ENCODE assay signal across 11 mouse cellular contexts in genomic region chr4:107223225-107224204, GRCm38 (mm10). TPM values are rescaled to one million over a fixed set of nuclear protein-coding genes. Genes with fewer than 3 reads are reported as not detected.
DNase-seq lines count a peak whose midpoint lies in the region; ATAC-seq and TF ChIP-seq lines count a peak whose summit lies in the region.
"Had no signal": no experiment of that assay in that cellular context is flagged by ENCODE, and none has a peak within 500 bp of the region (broad histone marks: within the 10 kb centered on the region; RNA-seq: fewer than 3 reads in every experiment).

No protein-coding gene starts in this region.

- H3K4me1 ChIP-seq in hindbrain, embryonic 15.5 days (replicated peaks) = no peaks in the 10 kb centered on the region
- no peaks in the 10 kb centered on the region for H3K4me1 ChIP-seq in hindbrain, embryonic 14.5 days (replicated peaks; ENCODE audit: control insufficient read depth, insufficient read depth, low read length)
- H3K4me1 ChIP-seq in cerebellum, adult 2 months (ENCODE audit: control insufficient read depth, insufficient read depth, low read length) = peaks cover 9% of the 10 kb centered on the region; the same call in 1 of the 2 replicates
- no peaks in the 10 kb centered on the region for H3K4me1 ChIP-seq in heart, embryonic 11.5 days (ENCODE audit: control insufficient read depth, insufficient read depth, low read length)
- H3K4me1 ChIP-seq in liver, embryonic 16.5 days (ENCODE audit: control insufficient read depth, low read depth, low read length) = peaks cover 17% of the 10 kb centered on the region
- H3K4me1 ChIP-seq: heart, embryonic 13.5 days had no signal

- no peak overlapping the region for H3K4me3 ChIP-seq in hindbrain, embryonic 15.5 days
- H3K4me3 ChIP-seq in hindbrain, embryonic 14.5 days (replicated peaks; ENCODE audit: low read length) = no peak overlapping the region
- no peak overlapping the region for H3K4me3 ChIP-seq in cerebellum, adult 2 months (replicated peaks; ENCODE audit: insufficient read depth, low read depth, low read length)
- no peak overlapping the region for H3K4me3 ChIP-seq in heart, embryonic 11.5 days (ENCODE audit: low read depth, low read length)
- no peak overlapping the region for H3K4me3 ChIP-seq in liver, embryonic 16.5 days (ENCODE audit: low read depth, low read length)
- H3K4me3 ChIP-seq: heart, embryonic 13.5 days had no signal

- 84% methylated on average over 11 of the region's 11 CpGs for WGBS in hindbrain, embryonic 15.5 days
- 82% methylated on average over 11 of the region's 11 CpGs for WGBS in hindbrain, embryonic 14.5 days
- WGBS in cerebellum, adult 2 months = 43% methylated on average over 11 of the region's 11 CpGs
- 73% methylated on average over 11 of the region's 11 CpGs for WGBS in heart, embryonic 11.5 days (ENCODE audit: insufficient replicate concordance)
- 60% methylated on average over 11 of the region's 11 CpGs for WGBS in liver, embryonic 16.5 days (ENCODE audit: insufficient replicate concordance)

- no peak overlapping the region for H3K4me2 ChIP-seq in hindbrain, embryonic 15.5 days
- no peak overlapping the region for H3K4me2 ChIP-seq in hindbrain, embryonic 14.5 days (replicated peaks)
- H3K4me2 ChIP-seq in heart, embryonic 11.5 days = no peak overlapping the region
- no peak overlapping the region for H3K4me2 ChIP-seq in liver, embryonic 16.5 days (ENCODE audit: low read depth, low read length)
- H3K4me2 ChIP-seq: heart, embryonic 13.5 days had no signal

- TF ChIP-seq CTCF in cerebellum, adult 2 months (IDR thresholded peaks at IDR 0.05; ENCODE audit: borderline replicate concordance, insufficient read depth, low read depth, low read length) = no peak

- H3K9me3 ChIP-seq in hindbrain, embryonic 15.5 days = no peaks in the 10 kb centered on the region
- no peaks in the 10 kb centered on the region for H3K9me3 ChIP-seq in hindbrain, embryonic 14.5 days (ENCODE audit: control insufficient read depth, low read length)
- H3K9me3 ChIP-seq in heart, embryonic 11.5 days (replicated peaks; ENCODE audit: control insufficient read depth, low read length) = no peaks in the 10 kb centered on the region
- no peaks in the 10 kb centered on the region for H3K9me3 ChIP-seq in liver, embryonic 16.5 days (replicated peaks; ENCODE audit: control insufficient read depth, low read length)
- H3K9me3 ChIP-seq: heart, embryonic 13.5 days had no signal

- no peak overlapping the region for H3K27ac ChIP-seq in hindbrain, embryonic 15.5 days (replicated peaks)
- H3K27ac ChIP-seq in hindbrain, embryonic 14.5 days = no peak overlapping the region
- no peak overlapping the region for H3K27ac ChIP-seq in cerebellum, adult 2 months (ENCODE audit: insufficient read depth, low read length)
- no peak overlapping the region for H3K27ac ChIP-seq in heart, embryonic 11.5 days (ENCODE audit: low read depth, low read length)
- H3K27ac ChIP-seq in liver, embryonic 16.5 days (ENCODE audit: low read length) = no peak overlapping the region
- H3K27ac ChIP-seq: heart, embryonic 13.5 days had no signal

- H3K36me3 ChIP-seq in hindbrain, embryonic 15.5 days = no peaks in the 10 kb centered on the region
- no peaks in the 10 kb centered on the region for H3K36me3 ChIP-seq in hindbrain, embryonic 14.5 days (replicated peaks; ENCODE audit: control insufficient read depth, insufficient read depth)
- no peaks in the 10 kb centered on the region for H3K36me3 ChIP-seq in heart, embryonic 11.5 days (ENCODE audit: control insufficient read depth, insufficient read depth, low read length)
- no peaks in the 10 kb centered on the region for H3K36me3 ChIP-seq in liver, embryonic 16.5 days (ENCODE audit: control insufficient read depth, insufficient read depth)
- H3K36me3 ChIP-seq: heart, embryonic 13.5 days had no signal

- no peak for TF ChIP-seq POLR2A in cerebellum, adult 2 months (IDR thresholded peaks at IDR 0.05; ENCODE audit: borderline replicate concordance, insufficient read depth, low read length)

- peak; percentile 56; the same call in 1 of the 2 replicates for ATAC-seq in hindbrain, embryonic 15.5 days (ENCODE audit: low FRiP score, low read depth)
- no peak; the same call in 1 of the 2 replicates for ATAC-seq in hindbrain, embryonic 14.5 days (ENCODE audit: low FRiP score)
- ATAC-seq in heart, embryonic 11.5 days (replicated peaks; ENCODE audit: insufficient number of reproducible peaks, low FRiP score, low TSS enrichment) = 0 out of 2 replicates have a peak, but pooled peaks have one; percentile 31
- peak; percentile 71 for ATAC-seq in liver, embryonic 16.5 days (ENCODE audit: low read depth)
- ATAC-seq: Patski had no signal

- H3K27me3 ChIP-seq in hindbrain, embryonic 15.5 days = no peaks in the 10 kb centered on the region
- H3K27me3 ChIP-seq in hindbrain, embryonic 14.5 days (ENCODE audit: control insufficient read depth, insufficient read depth, low read length) = no peaks in the 10 kb centered on the region
- H3K27me3 ChIP-seq in cerebellum, adult 2 months (ENCODE audit: control insufficient read depth, insufficient read depth, low read length) = no peaks in the 10 kb centered on the region
- no peaks in the 10 kb centered on the region; the same call in 1 of the 2 replicates for H3K27me3 ChIP-seq in heart, embryonic 11.5 days (ENCODE audit: control insufficient read depth, insufficient read depth, low read length)
- no peaks in the 10 kb centered on the region for H3K27me3 ChIP-seq in liver, embryonic 16.5 days (ENCODE audit: control insufficient read depth, insufficient read depth, low read depth, low read length)
- H3K27me3 ChIP-seq: Patski had no signal

- DNase-seq in hindbrain, embryonic 14.5 days (ENCODE audit: low spot score) = no peak
- peak; percentile 62 for DNase-seq in CD4-positive helper T cell, adult 2 months (ENCODE audit: low read depth, low spot score)
- DNase-seq in cerebellum, adult 2 months = peak; percentile 31 to 57
- no peak for DNase-seq in frontal cortex, postnatal 25 days (ENCODE audit: low spot score in 2 of 2)
- DNase-seq in neural tube, embryonic 10.5 days (ENCODE audit: extremely low spot score, low spot score) = no peak

- no peak overlapping the region for H3K9ac ChIP-seq in hindbrain, embryonic 15.5 days
- no peak overlapping the region for H3K9ac ChIP-seq in hindbrain, embryonic 14.5 days
- no peak overlapping the region for H3K9ac ChIP-seq in heart, embryonic 11.5 days (ENCODE audit: low read depth, low read length)
- no peak overlapping the region for H3K9ac ChIP-seq in liver, embryonic 16.5 days (ENCODE audit: low read depth, low read length)
- H3K9ac ChIP-seq: heart, embryonic 13.5 days had no signal

RNA-seq across cellular contexts. Expression of gene Ldlrad1, which starts 14.5 kb away (rescaled TPM):
- not detected in 2 replicates for polyA plus RNA-seq in hindbrain, embryonic 15.5 days (2015; fragmentation: Nextera tagmentation; extraction: Ambion mirVana)
- polyA plus RNA-seq in hindbrain, embryonic 14.5 days (2014; fragmentation: Nextera tagmentation; extraction: Ambion mirVana) = not detected in 2 replicates
- not detected in 2 replicates for polyA plus RNA-seq in cerebellum, adult 2 months (2012; rRNA removed)
- polyA plus RNA-seq in heart, embryonic 11.5 days (2014; fragmentation: Nextera tagmentation; extraction: Ambion mirVana) = not detected in 2 replicates
- polyA plus RNA-seq in liver, embryonic 16.5 days (2015; fragmentation: Nextera tagmentation; extraction: Ambion mirVana) = not detected in 2 replicates
- polyA plus RNA-seq: heart, embryonic 13.5 days; neural tube, embryonic 11.5 days; Patski had no signal

RNA-seq across cellular contexts. Expression of gene Lrrc42, which starts 29.8 kb away (rescaled TPM):
- 48.6 and 55.5 TPM in 2 replicates for polyA plus RNA-seq in hindbrain, embryonic 15.5 days (2015; fragmentation: Nextera tagmentation; extraction: Ambion mirVana)
- polyA plus RNA-seq in hindbrain, embryonic 14.5 days (2014; fragmentation: Nextera tagmentation; extraction: Ambion mirVana) = 54.1 and 57.1 TPM in 2 replicates
- polyA plus RNA-seq in cerebellum, adult 2 months (2012; rRNA removed) = 23.4 and 24.1 TPM in 2 replicates
- 70.4 and 79.3 TPM in 2 replicates for polyA plus RNA-seq in heart, embryonic 11.5 days (2014; fragmentation: Nextera tagmentation; extraction: Ambion mirVana)
- polyA plus RNA-seq in liver, embryonic 16.5 days (2015; fragmentation: Nextera tagmentation; extraction: Ambion mirVana) = 13.6 and 14.4 TPM in 2 replicates

RNA-seq across cellular contexts. Expression of gene Hspb11, which starts 29.9 kb away (rescaled TPM):
- polyA plus RNA-seq in hindbrain, embryonic 15.5 days (2015; fragmentation: Nextera tagmentation; extraction: Ambion mirVana) = 34.8 and 37.3 TPM in 2 replicates
- polyA plus RNA-seq in hindbrain, embryonic 14.5 days (2014; fragmentation: Nextera tagmentation; extraction: Ambion mirVana) = 37.3 and 46.1 TPM in 2 replicates
- polyA plus RNA-seq in cerebellum, adult 2 months (2012; rRNA removed) = 22.5 and 23.5 TPM in 2 replicates
- polyA plus RNA-seq in heart, embryonic 11.5 days (2014; fragmentation: Nextera tagmentation; extraction: Ambion mirVana) = 35.1 and 38.7 TPM in 2 replicates
- polyA plus RNA-seq in liver, embryonic 16.5 days (2015; fragmentation: Nextera tagmentation; extraction: Ambion mirVana) = 6.4 and 8.1 TPM in 2 replicates

RNA-seq across cellular contexts. Expression of gene Tceanc2, which starts 44.6 kb away (rescaled TPM):
- polyA plus RNA-seq in hindbrain, embryonic 15.5 days (2015; fragmentation: Nextera tagmentation; extraction: Ambion mirVana) = 16.6 and 37.6 TPM in 2 replicates
- polyA plus RNA-seq in hindbrain, embryonic 14.5 days (2014; fragmentation: Nextera tagmentation; extraction: Ambion mirVana) = 22.7 and 22.9 TPM in 2 replicates
- polyA plus RNA-seq in cerebellum, adult 2 months (2012; rRNA removed) = 9.9 and 10.0 TPM in 2 replicates
- 19.0 and 19.6 TPM in 2 replicates for polyA plus RNA-seq in heart, embryonic 11.5 days (2014; fragmentation: Nextera tagmentation; extraction: Ambion mirVana)
- polyA plus RNA-seq in liver, embryonic 16.5 days (2015; fragmentation: Nextera tagmentation; extraction: Ambion mirVana) = 11.7 and 19.8 TPM in 2 replicates

RNA-seq across cellular contexts. Expression of gene Tmem59, which starts 45.3 kb away (rescaled TPM):
- 355 and 390 TPM in 2 replicates for polyA plus RNA-seq in hindbrain, embryonic 15.5 days (2015; fragmentation: Nextera tagmentation; extraction: Ambion mirVana)
- 391 and 398 TPM in 2 replicates for polyA plus RNA-seq in hindbrain, embryonic 14.5 days (2014; fragmentation: Nextera tagmentation; extraction: Ambion mirVana)
- polyA plus RNA-seq in cerebellum, adult 2 months (2012; rRNA removed) = 258 and 285 TPM in 2 replicates
- polyA plus RNA-seq in heart, embryonic 11.5 days (2014; fragmentation: Nextera tagmentation; extraction: Ambion mirVana) = 302 and 326 TPM in 2 replicates
- polyA plus RNA-seq in liver, embryonic 16.5 days (2015; fragmentation: Nextera tagmentation; extraction: Ambion mirVana) = 196 and 197 TPM in 2 replicates

Comparison
In these comparisons a context has a peak if more than half of its experiments do, and no peak if none do; other contexts are left out.
1. DNase-seq: peak in CD4-positive helper T cell, adult 2 months (single experiment) and cerebellum, adult 2 months (2 of 2); none in hindbrain, embryonic 14.5 days (single experiment), frontal cortex, postnatal 25 days (0 of 2) and neural tube, embryonic 10.5 days (single experiment).